Comparison of ENCODE assay signal across 8 mouse cellular contexts in the genomic region with DNA sequence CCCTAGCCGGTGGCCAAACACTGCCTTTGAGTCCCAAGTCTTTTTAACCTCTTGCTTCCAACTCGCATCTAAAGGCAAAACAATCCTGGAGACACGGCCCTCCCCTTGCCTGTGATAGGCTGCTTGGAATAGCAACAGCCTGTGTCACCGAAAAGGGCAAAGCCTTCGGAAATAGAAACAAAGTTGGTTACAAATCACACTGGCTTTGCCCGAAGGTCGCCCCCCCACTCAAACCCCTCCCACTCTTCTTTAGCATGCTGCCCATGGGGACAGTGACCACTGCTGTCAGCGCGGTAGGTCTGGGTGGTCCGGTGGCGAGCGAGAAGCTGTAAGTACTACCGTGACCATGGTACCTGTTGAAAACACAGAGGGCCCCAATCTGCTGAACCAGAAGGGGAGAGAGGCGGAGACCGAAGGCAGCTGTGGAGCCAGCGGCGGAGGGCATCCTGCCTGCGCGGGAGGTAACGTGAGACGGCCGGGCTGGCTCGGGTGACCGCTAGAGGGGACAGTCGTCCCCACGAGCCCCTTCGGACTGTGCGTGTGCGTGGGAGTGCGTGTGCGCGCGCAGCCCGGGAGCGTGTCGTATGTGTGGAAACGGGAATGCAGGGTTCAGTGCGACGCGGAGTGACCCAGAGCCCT. TPM values are rescaled to one million over a fixed set of nuclear protein-coding genes. Genes with fewer than 3 reads are reported as not detected.
DNase-seq lines count a peak whose midpoint lies in the region; ATAC-seq lines count a peak whose summit lies in the region.

A gene (plus strand): TSS at position 159 of the 639 bp plus-strand sequence.

- peaks cover 9% of the 10 kb centered on the region for H3K4me1 ChIP-seq in hindbrain, embryonic 13.5 days (replicated peaks)
- no peaks in the 10 kb centered on the region for H3K4me1 ChIP-seq in lung, embryonic 15.5 days

- H3K4me2 ChIP-seq in hindbrain, embryonic 13.5 days: peak within 1 kb of the TSS; percentile 88
- peak within 1 kb of the TSS; percentile 88 for H3K4me2 ChIP-seq in lung, embryonic 15.5 days

- peak within 1 kb of the TSS; percentile 50 for H3K4me3 ChIP-seq in hindbrain, embryonic 13.5 days
- peak within 1 kb of the TSS; percentile 55 for H3K4me3 ChIP-seq in lung, embryonic 15.5 days

- 1% methylated on average over 40 of the region's 40 CpGs for WGBS in hindbrain, embryonic 13.5 days
- 3% methylated on average over 40 of the region's 40 CpGs for WGBS in lung, embryonic 15.5 days

- no peaks in the 10 kb centered on the region for H3K36me3 ChIP-seq in hindbrain, embryonic 13.5 days
- no peaks in the 10 kb centered on the region for H3K36me3 ChIP-seq in lung, embryonic 15.5 days

- peak within 1 kb of the TSS; percentile 66 for H3K27ac ChIP-seq in hindbrain, embryonic 13.5 days
- H3K27ac ChIP-seq in lung, embryonic 15.5 days: peak within 1 kb of the TSS; percentile 52

- peak within 1 kb of the TSS; percentile 70 for H3K9ac ChIP-seq in hindbrain, embryonic 13.5 days
- peak within 1 kb of the TSS; percentile 42; the same call in 1 of the 2 replicates for H3K9ac ChIP-seq in lung, embryonic 15.5 days

- peak; percentile 86 for ATAC-seq in hindbrain, embryonic 13.5 days (ENCODE audit: low FRiP score)
- ATAC-seq in lung, embryonic 15.5 days (ENCODE audit: borderline replicate concordance, extremely low read depth, low FRiP score, low TSS enrichment): peak; percentile 84

- no peaks in the 10 kb centered on the region for H3K27me3 ChIP-seq in hindbrain, embryonic 13.5 days
- H3K27me3 ChIP-seq in lung, embryonic 15.5 days: no peaks in the 10 kb centered on the region

- DNase-seq in adrenal gland, adult 18-20 months (ENCODE audit: low spot score in 2 of 2): peak; percentile 42 to 54
- DNase-seq in cerebellum, postnatal 4 days (ENCODE audit: low spot score in 2 of 2): peak; percentile 33 to 56
- DNase-seq in gastrocnemius, adult 18-20 months (ENCODE audit: low spot score): peak; percentile 80
- peak; percentile 62 to 64 for DNase-seq in layer of hippocampus, postnatal 10 days (ENCODE audit: low spot score in 2 of 2)
- DNase-seq in ovary, postnatal 10 days (ENCODE audit: low spot score): peak; percentile 51
- DNase-seq in thymus, postnatal 36 days: peak; percentile 35 to 37

- H3K9me3 ChIP-seq in hindbrain, embryonic 13.5 days: no peaks in the 10 kb centered on the region
- H3K9me3 ChIP-seq in lung, embryonic 15.5 days: no peaks in the 10 kb centered on the region

RNA-seq across cellular contexts. Expression of the gene that starts here (rescaled TPM):
- total RNA-seq in adrenal gland, adult 18-20 months (2021): 1 to 10 TPM; 1.3 to 1.7 TPM
- 10 to 100 TPM; 12.2 to 15.3 TPM for total RNA-seq in gastrocnemius, adult 18-20 months (2021)
- polyA plus RNA-seq in hindbrain, embryonic 13.5 days (2015; fragmentation: Nextera tagmentation; extraction: Ambion mirVana): 4.2 and 5.2 TPM in 2 replicates
- total RNA-seq in layer of hippocampus, postnatal 10 days (2021): 1 to 10 TPM; 3.5 to 4.7 TPM
- polyA plus RNA-seq in lung, embryonic 15.5 days (2015; fragmentation: Nextera tagmentation; extraction: Ambion mirVana): 1.3 and 1.4 TPM in 2 replicates

Comparison
In these comparisons a context has a peak if more than half of its experiments do, and no peak if none do; other contexts are left out.
1. Peak in every context shown above with its lines: DNase-seq, ATAC-seq, H3K4me3 ChIP-seq and H3K27ac ChIP-seq.